Mouse (Mus musculus) adrenal gland, postnatal 36 days (tissue): ENCODE results near the gene Ist1. TPM values are rescaled to one million over a fixed set of nuclear protein-coding genes. Genes with fewer than 3 reads are reported as not detected.

Experiments
- DNase-seq, 2 experiments: peaks; one replicate each; pipeline ENCODE4 v3.0.0; 2021; ENCODE audit warnings: mixed read lengths in 1 of 2
- total RNA-seq, 2 experiments: library from RNA; stranded (reverse); gene quantifications; 2 replicates each; pipeline ENCODE4 v1.2.3; 2021

Gene Ist1
- total RNA-seq, 2 experiments from 2014 or later = 85.7 to 89.3 TPM

DNA sequence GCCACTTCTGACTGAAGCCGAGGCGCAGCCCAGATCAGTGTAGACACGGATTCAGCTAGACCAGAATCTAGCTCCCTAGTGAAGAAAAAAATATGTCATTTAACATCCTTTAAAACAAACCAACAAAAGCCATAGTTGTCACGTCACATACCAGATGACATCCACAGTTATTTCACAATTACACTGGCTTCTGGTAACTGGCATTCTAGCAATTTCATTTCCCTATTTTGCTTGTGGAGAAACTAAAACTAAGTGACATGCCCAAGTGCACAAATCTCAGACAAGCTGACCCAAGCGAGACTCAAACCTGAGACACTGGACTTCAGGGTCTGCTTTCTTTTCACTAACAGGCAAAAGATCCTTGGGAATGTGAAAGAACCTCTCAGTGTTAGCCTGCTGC, 10.9 kb downstream of the Ist1 start:
- no peak for DNase-seq

DNA sequence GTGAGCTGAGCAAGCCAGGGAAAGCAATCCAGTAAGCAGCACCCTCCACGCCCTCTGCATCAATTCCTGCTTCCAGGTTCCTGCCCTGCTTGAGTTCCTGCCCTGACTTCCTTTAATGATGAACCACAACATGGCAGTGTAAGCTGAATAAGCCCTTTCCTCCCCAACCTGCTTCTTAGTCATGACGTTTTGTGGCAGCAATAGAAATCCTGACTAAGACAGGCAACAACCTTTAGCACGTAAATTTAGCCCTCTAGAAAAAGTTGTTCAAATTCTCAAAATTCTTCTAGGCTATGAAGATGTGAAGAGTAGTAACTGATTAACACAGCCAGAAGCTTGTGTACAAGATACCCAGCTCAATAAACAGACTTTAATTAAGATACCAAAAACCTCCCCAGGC, 11.5 kb downstream of the Ist1 start:
- DNase-seq = no peak

DNA sequence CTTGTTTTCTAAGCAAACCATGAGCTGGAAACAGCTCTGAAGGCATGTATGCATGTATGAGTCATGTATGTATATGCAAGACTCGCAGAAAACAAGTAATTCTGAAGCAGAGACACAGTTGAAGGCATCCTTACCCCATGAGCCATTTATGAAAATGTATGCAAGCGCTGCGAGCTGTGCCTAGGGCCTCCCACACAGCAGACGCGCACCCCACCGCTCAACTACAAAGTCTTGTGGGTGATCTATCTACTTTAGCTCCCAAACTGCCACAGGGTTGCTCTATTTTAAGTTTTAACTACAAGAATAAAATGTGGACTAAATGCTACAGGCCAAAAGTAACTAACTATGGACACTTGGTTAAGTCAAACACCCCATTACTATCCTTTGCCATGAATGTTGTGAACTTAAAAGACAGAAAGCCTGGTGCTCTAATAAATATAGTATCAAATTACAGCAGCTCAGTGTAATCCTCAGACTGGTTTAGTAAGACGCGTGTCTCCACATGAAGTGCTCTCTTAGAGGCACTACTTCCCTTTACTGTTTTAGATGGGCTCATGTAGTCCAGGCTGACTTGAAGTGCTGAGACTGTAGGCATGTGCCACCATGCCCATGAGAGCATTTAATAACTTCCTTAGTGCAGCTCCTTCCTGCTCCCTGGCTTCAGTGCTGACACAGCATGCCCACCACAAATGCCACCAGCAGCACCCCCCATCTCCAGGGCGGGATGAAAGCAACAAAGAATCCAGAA, 17.0 kb downstream of the Ist1 start:
- DNase-seq = no peak

GRCm38 (mm10) chr8:109673596-109673995, 19.5 kb downstream of the Ist1 start:
- DNase-seq = no peak

GRCm38 (mm10) chr8:109672656-109673055, 20.4 kb downstream of the Ist1 start:
- no peak for DNase-seq

- DNase-seq = no peak
These were observed 26.4 kb downstream of the Ist1 start for GRCm38 (mm10) chr8:109666616-109667015.

DNA sequence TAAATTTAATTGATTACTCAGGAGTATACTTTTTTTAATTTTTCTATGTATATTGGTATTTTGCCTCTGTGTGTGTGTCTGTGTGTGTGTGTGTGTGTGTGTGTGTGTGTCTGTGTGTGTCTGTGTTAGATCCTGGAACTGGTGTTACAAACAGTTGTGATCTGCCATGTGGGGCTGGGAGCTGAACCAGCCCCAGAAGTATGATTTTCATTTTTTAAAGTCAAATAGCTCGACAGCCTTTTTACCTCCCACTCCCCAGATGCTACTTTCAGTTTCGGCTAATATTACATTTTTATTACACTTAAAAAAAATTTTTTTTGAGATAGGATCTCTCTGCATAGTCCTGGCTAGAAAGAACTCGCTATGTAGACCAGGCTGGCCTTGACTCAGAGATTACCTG, 30.7 kb downstream of the Ist1 start:
- no peak for DNase-seq

DNA sequence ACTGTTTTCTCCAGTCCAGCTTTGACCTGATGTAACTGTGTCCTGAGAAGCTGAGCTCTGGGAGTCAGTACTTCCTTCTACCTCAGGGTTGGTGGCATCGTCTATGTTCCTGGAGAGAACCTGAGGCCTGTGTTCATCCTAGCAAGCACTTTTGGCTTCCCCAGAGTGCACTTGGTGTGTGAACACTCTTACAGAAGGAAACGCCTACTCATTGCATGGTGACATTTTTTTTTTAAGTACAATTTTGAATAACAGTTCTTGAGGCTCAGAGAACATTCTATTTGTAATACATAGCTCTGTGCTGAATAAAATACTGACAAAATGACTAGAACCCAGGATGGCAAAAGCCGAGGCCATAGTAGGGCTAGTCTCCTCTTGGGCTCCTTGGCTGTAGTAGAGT, 36.2 kb downstream of the Ist1 start:
- no peak for DNase-seq

DNA sequence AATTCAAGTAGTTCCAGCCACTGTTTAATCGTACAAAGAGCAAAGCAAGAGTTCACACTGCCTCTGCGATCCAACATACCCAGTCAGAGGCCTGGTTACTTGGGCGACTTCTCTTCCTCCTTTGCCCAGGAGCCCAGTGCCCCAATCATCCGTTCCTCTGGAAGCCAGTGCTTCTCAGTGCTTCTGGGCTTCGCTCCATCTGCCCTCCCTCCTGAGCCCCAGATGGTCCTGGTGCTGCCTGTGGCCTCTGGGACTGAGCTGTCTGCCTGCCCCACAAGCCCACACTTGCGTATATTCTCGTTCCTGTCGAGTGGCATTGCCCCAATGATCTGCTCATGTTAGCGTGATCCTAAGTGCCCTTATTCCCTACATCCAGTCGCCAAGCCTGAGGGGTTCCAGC, 42.3 kb downstream of the Ist1 start:
- DNase-seq = no peak

DNA sequence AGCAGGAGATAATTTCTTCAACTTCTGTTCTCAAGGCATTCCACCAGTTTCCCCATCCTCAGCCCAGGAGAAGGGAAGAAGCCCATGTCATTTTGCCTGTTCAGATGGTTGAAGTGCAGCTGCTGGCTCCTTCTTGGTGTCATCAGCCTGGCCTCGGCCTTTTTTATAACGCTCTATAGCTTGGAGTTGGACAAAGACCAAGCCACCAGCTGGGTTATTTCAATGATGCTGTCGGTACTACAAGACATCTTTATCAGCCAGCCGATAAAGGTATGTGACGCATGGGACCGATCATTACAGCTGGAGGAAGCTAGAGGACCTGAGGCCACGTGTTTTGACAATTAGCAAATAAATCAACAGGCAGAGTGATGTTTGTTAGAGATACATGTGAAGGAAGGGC, 44.6 kb downstream of the Ist1 start:
- DNase-seq = no peak

DNA sequence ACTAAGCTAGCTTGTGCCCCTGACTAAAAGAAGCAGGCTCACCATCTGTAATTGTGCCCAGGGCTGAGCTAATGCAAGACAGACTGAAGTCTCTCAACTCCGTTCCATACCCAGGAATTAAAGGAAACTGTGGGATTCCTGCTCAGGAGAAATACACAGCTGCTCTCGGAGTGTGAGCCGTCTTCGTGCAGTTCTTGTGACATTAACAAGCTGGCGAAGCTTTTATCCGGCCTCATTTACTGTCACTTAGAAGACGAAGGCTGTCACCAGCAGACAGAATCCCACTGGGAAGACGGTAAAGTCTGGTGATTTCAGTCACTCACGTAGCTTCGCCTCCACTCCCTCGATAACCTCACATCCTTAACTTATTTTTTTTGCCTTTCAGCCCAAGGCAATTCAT, 45.7 kb downstream of the Ist1 start:
- DNase-seq = no peak

GRCm38 (mm10) chr8:109641236-109641635, 51.8 kb downstream of the Ist1 start:
- no peak for DNase-seq

- no peak for DNase-seq
These were observed 52.6 kb downstream of the Ist1 start for GRCm38 (mm10) chr8:109640410-109640809.

DNA sequence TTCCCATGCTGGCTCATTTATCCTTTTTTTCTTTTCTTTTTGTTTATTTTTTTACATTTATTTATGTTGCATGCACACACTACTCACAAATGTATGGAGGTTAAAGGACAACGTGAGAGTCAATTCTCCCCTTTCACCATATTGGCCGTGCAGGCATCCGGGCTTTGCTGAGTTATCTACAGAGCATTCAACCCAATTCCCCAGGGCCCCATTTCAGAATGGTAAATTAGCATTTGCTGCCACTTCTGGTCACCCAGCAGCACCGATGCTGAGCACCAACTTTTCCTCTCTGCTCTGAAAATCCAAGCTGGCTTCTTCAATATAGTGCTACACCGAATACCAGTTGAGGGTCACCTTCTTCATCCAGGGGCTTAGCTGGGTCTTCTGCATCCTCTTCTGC, 54.2 kb downstream of the Ist1 start:
- no peak for DNase-seq

DNA sequence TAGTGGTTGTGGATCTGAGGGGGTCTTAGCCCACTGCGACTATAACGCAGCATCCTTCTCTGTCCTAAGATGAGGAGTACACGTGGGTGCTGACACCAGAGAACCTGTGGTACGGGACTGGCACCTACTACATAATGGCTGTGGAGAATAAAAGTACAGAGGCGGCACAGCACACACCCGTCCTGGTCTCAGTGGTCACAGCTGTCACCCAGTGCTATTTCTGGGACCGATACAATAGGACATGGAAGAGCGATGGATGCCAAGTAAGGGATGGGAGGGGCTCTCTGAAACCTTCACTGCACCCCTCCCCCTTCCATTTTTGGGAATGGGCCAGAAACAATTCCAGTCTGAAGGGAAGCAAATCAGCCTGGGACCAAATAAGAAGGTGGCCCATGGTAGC, 57.9 kb downstream of the Ist1 start:
- DNase-seq = no peak

GRCm38 (mm10) chr8:109632498-109632897, 60.6 kb downstream of the Ist1 start:
- no peak for DNase-seq

DNA sequence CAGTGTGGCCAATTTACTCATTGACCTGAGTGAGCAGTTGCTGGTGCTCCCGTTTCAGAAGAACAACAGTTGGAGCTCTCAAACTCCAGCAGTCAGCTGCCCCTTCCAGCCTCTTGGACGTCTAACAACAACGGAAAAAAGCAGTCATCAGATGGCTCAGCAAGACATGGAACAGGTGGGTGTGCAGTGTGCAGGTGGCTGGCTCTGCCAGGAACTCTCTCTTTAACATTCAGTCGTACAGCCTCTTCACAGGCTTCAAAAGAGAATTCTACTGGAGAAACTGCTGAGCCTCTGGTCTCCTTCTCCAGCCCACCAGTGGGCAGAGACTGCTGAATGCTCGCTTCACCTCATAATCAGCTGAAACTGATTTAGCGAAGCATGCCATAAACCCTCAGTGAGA, 64.4 kb downstream of the Ist1 start:
- DNase-seq = no peak

Other genes with a start within 250 kb of the Ist1 start
- gene Pmfbp1, start 199.2 kb downstream of the Ist1 start, total RNA-seq = not detected
- 10 to 100 TPM; 22.7 to 24.8 TPM for gene Dhx38, start 127.4 kb downstream of the Ist1 start, total RNA-seq
- gene Txnl4b, start 127.4 kb downstream of the Ist1 start, total RNA-seq = 10 to 100 TPM in 1 of 2 experiments, 1 to 10 TPM in 1; 9.4 to 11.0 TPM
- 100 to 1,000 TPM in 1 of 2 experiments, 10 to 100 TPM in 1; 71.7 to 252 TPM for gene Hp, start 114.1 kb downstream of the Ist1 start, total RNA-seq
- 10 to 100 TPM; 20.3 to 25.7 TPM for gene Dhodh, start 84.6 kb downstream of the Ist1 start, total RNA-seq
- under 1 TPM; 0.23 to 0.33 TPM for gene Pkd1l3, start 78.7 kb downstream of the Ist1 start, total RNA-seq
- 10 to 100 TPM in 1 of 2 experiments, 1 to 10 TPM in 1; 9.9 to 10.9 TPM for gene Zfp821, start 12.3 kb upstream of the Ist1 start, total RNA-seq
- 10 to 100 TPM; 39.2 to 50.2 TPM for gene Atxn1l, start 44.5 kb upstream of the Ist1 start, total RNA-seq
- gene Ap1g1, start 85.3 kb upstream of the Ist1 start, total RNA-seq = 10 to 100 TPM; 86.6 to 96.0 TPM
- gene Phlpp2, start 175.3 kb upstream of the Ist1 start, total RNA-seq = 1 to 10 TPM; 9.5 to 9.8 TPM